Mouse (Mus musculus) intestine, embryonic 15.5 days (tissue): ENCODE data around the gene Zfyve21. TPM values are rescaled to one million over a fixed set of nuclear protein-coding genes. Genes with fewer than 3 reads are reported as not detected.
A peak's percentile ranks its signal among the peaks of the same experiment; 100 is the strongest.

Experiments used
- ATAC-seq: fragments of 200-750 bp; cut with Nextera tagmentation; 2 replicates; pipeline ENCODE4 v1.8.0; 2017; ENCODE audit warnings: moderate TSS enrichment, moderate library complexity
- H3K27ac ChIP-seq: fragments of 300-500 bp; sonication (generic); 2 replicates; pipeline ENCODE4 v1.5.1; 2015; ENCODE audit warnings: mild to moderate bottlenecking, inconsistent platforms
- H3K27me3 ChIP-seq: fragments of 300-500 bp; sonication (generic); replicated peaks from 2 replicates; pipeline ENCODE4 v1.6.1; 2015; ENCODE audit warnings: inconsistent platforms
- H3K36me3 ChIP-seq: fragments of 300-500 bp; sonication (generic); 2 replicates; pipeline ENCODE4 v1.6.1; 2015; ENCODE audit warnings: inconsistent platforms
- H3K4me1 ChIP-seq: fragments of 300-500 bp; sonication (generic); replicated peaks from 2 replicates; pipeline ENCODE4 v1.6.1; 2015; ENCODE audit warnings: inconsistent platforms
- H3K4me2 ChIP-seq: fragments of 300-500 bp; sonication (generic); replicated peaks from 2 replicates; pipeline ENCODE4 v1.6.1; 2015; ENCODE audit warnings: mild to moderate bottlenecking, inconsistent platforms
- H3K4me3 ChIP-seq: fragments of 300-500 bp; sonication (generic); replicated peaks from 2 replicates; pipeline ENCODE4 v1.5.1; 2015; ENCODE audit warnings: inconsistent platforms
- H3K9ac ChIP-seq: fragments of 300-500 bp; sonication (generic); 2 replicates; pipeline ENCODE4 v1.6.1; 2015; ENCODE audit warnings: inconsistent platforms
- H3K9me3 ChIP-seq: fragments of 300-500 bp; sonication (generic); 2 replicates; pipeline ENCODE4 v1.6.1; 2016; ENCODE audit warnings: inconsistent platforms
- WGBS: fragments of 180-500 bp; shearing (Covaris S2); methylation state at CpG from one replicate; pipeline ENCODE4 v1.1.7; 2015; 5-methylcytosine and 5-hydroxymethylcytosine counted together
- polyA plus RNA-seq: library from polyadenylated mRNA; unstranded; fragments of >200 nt; fragmentation: Nextera tagmentation; extraction: Ambion mirVana; gene quantifications from 2 replicates; pipeline ENCODE4 v1.2.1, GENCODE M21; 2015

Gene Zfyve21
- polyA plus RNA-seq, 1 experiment from 2014 or later = 183 TPM

GRCm38 (mm10) chr12:111809762-111810161 lies 4.2 kb upstream of the Zfyve21 start:
- Histone ChIP-seq H3K4me2 (peak overlapping the region; percentile 30), H3K9me3 (no peaks in the 10 kb centered on the region), H3K4me1 (peaks cover 22% of the 10 kb centered on the region), H3K36me3 (peaks cover 33% of the 10 kb centered on the region), H3K4me3 (no peak overlapping the region), H3K27ac (peak overlapping the region; percentile 54), H3K9ac (peak overlapping the region; percentile 11), H3K27me3 (no peaks in the 10 kb centered on the region)
- 1% methylated on average over 9 of the region's 9 CpGs for WGBS
- peak; percentile 59 for ATAC-seq

GRCm38 (mm10) chr12:111812075-111812474 lies 1.9 kb upstream of the Zfyve21 start:
- Histone ChIP-seq H3K4me3 (no peak overlapping the region), H3K36me3 (peaks cover 17% of the 10 kb centered on the region), H3K27ac (no peak overlapping the region), H3K27me3 (no peaks in the 10 kb centered on the region), H3K4me2 (no peak overlapping the region), H3K4me1 (peaks cover 41% of the 10 kb centered on the region), H3K9ac (no peak overlapping the region), H3K9me3 (no peaks in the 10 kb centered on the region)
- ATAC-seq = no peak
- WGBS = 92% methylated on average over 13 of the region's 13 CpGs

GRCm38 (mm10) chr12:111812611-111813010 lies 1.4 kb upstream of the Zfyve21 start:
- H3K4me1 ChIP-seq = peaks cover 44% of the 10 kb centered on the region
- 64% methylated on average over 12 of the region's 12 CpGs for WGBS
- H3K9me3 ChIP-seq = no peaks in the 10 kb centered on the region
- ATAC-seq = no peak
- peak overlapping the region; percentile 69; the same call in 1 of the 2 replicates for H3K9ac ChIP-seq
- peak overlapping the region; percentile 89 for H3K4me2 ChIP-seq
- peak overlapping the region; percentile 88 for H3K4me3 ChIP-seq
- H3K27me3 ChIP-seq = no peaks in the 10 kb centered on the region
- peaks cover 14% of the 10 kb centered on the region for H3K36me3 ChIP-seq
- H3K27ac ChIP-seq = no peak overlapping the region

- H3K9me3 ChIP-seq = no peaks in the 10 kb centered on the region
- H3K27ac ChIP-seq = 0 out of 2 replicates have a peak overlapping the region, but pooled peaks have one; percentile 48
- H3K4me1 ChIP-seq = peaks cover 46% of the 10 kb centered on the region
- peaks cover 8% of the 10 kb centered on the region for H3K36me3 ChIP-seq
- no peaks in the 10 kb centered on the region for H3K27me3 ChIP-seq
- no peak for ATAC-seq
- peak overlapping the region; percentile 88 for H3K4me3 ChIP-seq
- peak overlapping the region; percentile 89 for H3K4me2 ChIP-seq
- WGBS = 3% methylated on average over 27 of the region's 27 CpGs
- peak overlapping the region; percentile 69 for H3K9ac ChIP-seq
Observed at GRCm38 (mm10) chr12:111813111-111813765, 732 bp upstream of the Zfyve21 start.

- peaks cover 50% of the 10 kb centered on the region for H3K4me1 ChIP-seq
- 18% methylated on average over 19 of the region's 19 CpGs for WGBS
- no peaks in the 10 kb centered on the region for H3K36me3 ChIP-seq
Observed at GRCm38 (mm10) chr12:111814769-111815762, 1.1 kb downstream of the Zfyve21 start.

GRCm38 (mm10) chr12:111816528-111816927 lies 2.6 kb downstream of the Zfyve21 start:
- Histone ChIP-seq H3K4me1 (peaks cover 61% of the 10 kb centered on the region), H3K4me2 (peak overlapping the region; percentile 62), H3K9ac (peak overlapping the region; percentile 89), H3K27me3 (no peaks in the 10 kb centered on the region), H3K27ac (peak overlapping the region; percentile 96), H3K9me3 (no peaks in the 10 kb centered on the region), H3K36me3 (no peaks in the 10 kb centered on the region), H3K4me3 (peak overlapping the region; percentile 88)
- WGBS = 55% methylated on average over 13 of the region's 13 CpGs
- ATAC-seq = no peak

More at GRCm38 (mm10) chr12:111814769-111815762, 1.1 kb downstream of the Zfyve21 start:
- no peaks in the 10 kb centered on the region for H3K9me3 ChIP-seq
- peak overlapping the region; percentile 89 for H3K9ac ChIP-seq
- no peaks in the 10 kb centered on the region for H3K27me3 ChIP-seq
- peak overlapping the region; percentile 96 for H3K27ac ChIP-seq
- peak overlapping the region; percentile 62 for H3K4me2 ChIP-seq
- H3K4me3 ChIP-seq = peak overlapping the region; percentile 88
- ATAC-seq = peak; percentile 10

GRCm38 (mm10) chr12:111816967-111817366 lies 3.0 kb downstream of the Zfyve21 start:
- Histone ChIP-seq H3K36me3 (no peaks in the 10 kb centered on the region), H3K4me1 (peaks cover 65% of the 10 kb centered on the region), H3K9ac (peak overlapping the region; percentile 89; the same call in 1 of the 2 replicates), H3K27ac (peak overlapping the region; percentile 96), H3K4me2 (peak overlapping the region; percentile 62), H3K4me3 (peak overlapping the region; percentile 88), H3K9me3 (no peaks in the 10 kb centered on the region), H3K27me3 (no peaks in the 10 kb centered on the region)
- ATAC-seq = peak; percentile 38
- 55% methylated on average over 9 of the region's 9 CpGs for WGBS

GRCm38 (mm10) chr12:111817991-111818390 lies 4.0 kb downstream of the Zfyve21 start:
- peak overlapping the region; percentile 62 for H3K4me2 ChIP-seq
- H3K9me3 ChIP-seq = no peaks in the 10 kb centered on the region
- 64% methylated on average over 8 of the region's 8 CpGs for WGBS
- no peaks in the 10 kb centered on the region for H3K27me3 ChIP-seq
- no peak for ATAC-seq
- no peak overlapping the region for H3K4me3 ChIP-seq
- no peaks in the 10 kb centered on the region; the same call in 1 of the 2 replicates for H3K36me3 ChIP-seq
- peaks cover 60% of the 10 kb centered on the region for H3K4me1 ChIP-seq
- H3K27ac ChIP-seq = peak overlapping the region; percentile 49
- H3K9ac ChIP-seq = no peak overlapping the region

GRCm38 (mm10) chr12:111819936-111820335 lies 6.0 kb downstream of the Zfyve21 start:
- Histone ChIP-seq H3K27ac (peak overlapping the region; percentile 17; the same call in 1 of the 2 replicates), H3K4me1 (peaks cover 56% of the 10 kb centered on the region), H3K9me3 (no peaks in the 10 kb centered on the region), H3K4me2 (no peak overlapping the region; the same call in 1 of the 2 replicates), H3K27me3 (no peaks in the 10 kb centered on the region), H3K36me3 (peaks cover 16% of the 10 kb centered on the region), H3K9ac (no peak overlapping the region), H3K4me3 (no peak overlapping the region)
- 69% methylated on average over 8 of the region's 8 CpGs for WGBS
- no peak for ATAC-seq

GRCm38 (mm10) chr12:111820708-111821107 lies 6.7 kb downstream of the Zfyve21 start:
- H3K4me1 ChIP-seq = peaks cover 49% of the 10 kb centered on the region
- H3K9me3 ChIP-seq = no peaks in the 10 kb centered on the region
- ATAC-seq = no peak
- H3K36me3 ChIP-seq = peaks cover 24% of the 10 kb centered on the region
- H3K4me2 ChIP-seq = no peak overlapping the region
- H3K9ac ChIP-seq = no peak overlapping the region
- WGBS = 62% methylated on average over 7 of the region's 7 CpGs
- H3K27me3 ChIP-seq = no peaks in the 10 kb centered on the region
- H3K27ac ChIP-seq = no peak overlapping the region
- no peak overlapping the region for H3K4me3 ChIP-seq

- peaks cover 35% of the 10 kb centered on the region for H3K36me3 ChIP-seq
- ATAC-seq = no peak
Observed at GRCm38 (mm10) chr12:111821931-111822330, 8.0 kb downstream of the Zfyve21 start.

GRCm38 (mm10) chr12:111827556-111827955 lies 13.6 kb downstream of the Zfyve21 start:
- Histone ChIP-seq H3K9ac (no peak overlapping the region), H3K4me3 (no peak overlapping the region), H3K4me2 (no peak overlapping the region), H3K27ac (no peak overlapping the region), H3K36me3 (peaks cover 82% of the 10 kb centered on the region), H3K4me1 (no peaks in the 10 kb centered on the region), H3K9me3 (no peaks in the 10 kb centered on the region), H3K27me3 (no peaks in the 10 kb centered on the region)
- ATAC-seq = no peak
- WGBS = 91% methylated on average over 12 of the region's 12 CpGs

More at GRCm38 (mm10) chr12:111821931-111822330, 8.0 kb downstream of the Zfyve21 start:
- no peak overlapping the region for H3K4me2 ChIP-seq
- H3K4me1 ChIP-seq = peaks cover 38% of the 10 kb centered on the region
- no peaks in the 10 kb centered on the region for H3K27me3 ChIP-seq
- WGBS = 58% methylated on average over 4 of the region's 4 CpGs
- H3K27ac ChIP-seq = no peak overlapping the region
- no peak overlapping the region for H3K9ac ChIP-seq
- no peaks in the 10 kb centered on the region for H3K9me3 ChIP-seq
- no peak overlapping the region for H3K4me3 ChIP-seq
